Mouse (Mus musculus): Measurements from ENCODE around the gene Gm21972. TPM values are rescaled to one million over a fixed set of nuclear protein-coding genes. Genes with fewer than 3 reads are reported as not detected.

The Gm21972 gene
- total RNA-seq, 2 experiments from 2014 or later: 3.2 to 4.3 TPM

- DNase-seq: no peak
Observed at GRCm38 (mm10) chr1:86174602-86175001, 41.2 kb downstream of the Gm21972 start.

GRCm38 (mm10) chr1:86176066-86176465, 42.6 kb downstream of the Gm21972 start:
- DNase-seq: no peak

GRCm38 (mm10) chr1:86178462-86179253, 45.2 kb downstream of the Gm21972 start:
- DNase-seq: peak; percentile 71 to 74

GRCm38 (mm10) chr1:86182004-86182709, 48.7 kb downstream of the Gm21972 start:
- DNase-seq: no peak

DNA sequence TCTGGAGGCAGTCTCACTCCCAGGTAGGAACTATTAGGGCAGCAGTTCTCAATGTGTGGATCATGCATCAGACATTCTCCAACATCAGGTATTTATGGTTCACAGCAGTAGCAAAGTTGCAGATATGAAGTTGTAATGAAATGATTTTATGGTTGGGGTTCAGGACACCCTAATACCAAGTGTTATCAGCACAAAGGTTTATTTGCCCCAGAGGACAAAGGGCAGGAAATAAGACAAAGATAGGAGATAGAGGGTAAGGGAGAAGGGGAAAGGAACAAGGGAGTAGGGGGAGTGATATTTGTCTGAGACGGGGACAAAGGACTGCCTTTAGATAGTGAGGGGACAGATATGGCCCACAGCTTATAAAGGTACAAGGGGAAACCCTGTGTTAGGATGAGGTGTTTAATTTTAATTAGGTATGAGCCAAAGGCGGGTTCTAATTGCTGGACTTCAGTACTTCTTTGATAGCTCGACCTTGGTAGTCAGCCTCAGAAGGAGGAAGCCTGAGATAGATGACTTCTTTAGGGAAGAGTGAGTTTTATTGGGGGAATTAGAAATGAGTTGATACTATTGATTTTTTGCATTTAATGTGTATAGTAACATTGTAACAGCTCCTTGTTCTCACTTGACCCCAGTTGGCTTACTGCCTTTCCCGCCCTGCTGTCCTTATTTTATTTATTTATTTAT, 50.3 kb downstream of the Gm21972 start:
- DNase-seq: no peak

DNA sequence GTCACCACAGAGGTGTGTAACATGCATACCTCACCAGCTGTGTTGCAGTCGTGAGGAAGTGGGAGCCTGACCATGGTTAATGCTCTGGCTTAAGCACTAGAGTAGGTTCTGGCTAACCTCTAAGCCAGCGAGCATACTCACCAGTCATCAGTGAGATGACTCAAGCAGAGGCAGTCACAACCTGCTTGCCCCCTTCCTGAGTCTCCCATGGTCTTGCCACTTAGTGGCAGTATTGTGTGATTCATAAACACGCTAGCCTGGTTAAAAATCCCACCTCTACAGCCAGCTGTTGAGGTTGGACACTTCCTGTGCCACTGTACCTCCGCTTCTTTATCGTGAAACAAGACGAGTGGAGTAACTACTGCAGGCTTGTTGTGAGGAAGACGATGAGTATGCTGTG, 53.3 kb downstream of the Gm21972 start:
- no peak for DNase-seq

DNA sequence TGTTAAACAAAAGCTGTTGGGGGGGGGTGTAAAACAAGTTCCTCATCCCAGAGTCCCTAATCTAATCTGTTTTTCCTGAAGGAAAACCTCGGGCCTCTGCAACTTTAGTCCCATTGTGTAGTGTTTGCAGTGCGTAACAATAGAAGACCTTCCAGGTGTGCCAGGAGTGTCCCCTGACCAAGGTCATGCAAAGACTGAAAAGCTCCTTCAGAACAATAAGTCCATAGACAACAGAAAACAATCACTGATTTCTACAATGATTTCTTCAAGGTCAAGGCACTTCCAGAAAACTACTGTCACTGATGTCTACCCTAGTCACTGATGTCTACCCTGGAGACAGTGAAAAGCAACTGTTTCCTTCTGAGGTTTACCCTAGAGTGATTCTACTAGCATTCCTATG, 54.4 kb downstream of the Gm21972 start:
- DNase-seq: no peak

- no peak for DNase-seq
Observed at GRCm38 (mm10) chr1:86188271-86188670, 54.8 kb downstream of the Gm21972 start.

DNA sequence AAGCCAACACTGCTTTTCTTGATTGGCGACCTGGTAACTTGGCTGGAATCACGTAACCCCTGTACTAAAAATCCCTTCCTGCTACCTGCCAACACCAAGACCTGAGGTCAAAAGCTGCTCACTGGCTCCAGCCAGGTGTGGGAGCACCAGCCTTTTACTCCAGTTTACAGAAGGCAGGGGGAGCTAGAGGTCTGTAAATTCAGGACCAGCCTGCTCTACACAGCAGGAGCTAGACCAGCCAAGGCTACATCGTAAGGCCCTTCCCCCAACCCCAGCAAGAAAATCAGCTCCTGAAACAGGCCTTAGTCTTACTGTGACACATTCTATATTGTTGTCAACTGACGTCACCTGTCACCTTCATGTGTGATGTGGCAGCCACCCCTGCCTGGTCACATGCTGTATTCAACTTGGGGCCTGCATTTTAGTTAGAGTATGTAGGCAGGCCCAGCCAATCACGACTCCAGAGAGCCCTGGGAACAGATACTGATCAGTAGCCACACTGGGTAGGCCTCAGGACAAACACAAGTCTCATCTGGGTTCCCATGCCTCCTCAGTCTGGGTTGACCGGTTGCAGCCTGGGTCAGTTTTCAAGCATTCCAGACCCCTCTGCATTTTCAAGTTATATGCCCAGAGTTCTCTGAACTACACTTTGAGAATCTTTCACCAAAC, 55.7 kb downstream of the Gm21972 start:
- DNase-seq: no peak

- no peak for DNase-seq
Observed at GRCm38 (mm10) chr1:86190843-86191242, 57.4 kb downstream of the Gm21972 start.

GRCm38 (mm10) chr1:86194044-86194443, 60.6 kb downstream of the Gm21972 start:
- no peak for DNase-seq

- no peak for DNase-seq
Observed at GRCm38 (mm10) chr1:86198276-86198675, 64.8 kb downstream of the Gm21972 start.

GRCm38 (mm10) chr1:86199026-86199425, 65.6 kb downstream of the Gm21972 start:
- no peak for DNase-seq

GRCm38 (mm10) chr1:86201312-86201711, 67.9 kb downstream of the Gm21972 start:
- DNase-seq: no peak

GRCm38 (mm10) chr1:86202617-86203219, 69.3 kb downstream of the Gm21972 start:
- DNase-seq: no peak

- DNase-seq: no peak
Observed at GRCm38 (mm10) chr1:86210676-86211075, 77.2 kb downstream of the Gm21972 start.

DNA sequence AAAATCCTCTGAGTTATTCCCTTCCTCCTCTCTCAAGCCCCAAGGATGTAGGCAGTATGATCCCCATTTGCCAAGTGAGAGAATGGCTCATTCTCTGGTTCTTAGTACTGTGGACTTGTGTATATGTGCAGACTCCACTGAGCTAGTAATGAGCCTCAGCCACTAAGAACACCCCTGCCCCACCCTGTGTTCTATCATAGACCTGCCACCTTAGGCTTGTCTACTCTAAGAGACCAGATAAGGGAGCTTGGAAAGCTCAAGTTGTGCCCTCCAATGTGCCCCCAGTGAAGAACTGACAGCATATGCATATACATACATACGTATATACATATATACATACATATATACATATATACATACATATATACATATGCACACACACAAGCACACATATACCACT, 78.1 kb downstream of the Gm21972 start:
- DNase-seq: no peak

Other genes starting within 250 kb of the Gm21972 start
- gene Itm2c, start 239.4 kb upstream of the Gm21972 start, total RNA-seq (2021): 100 to 1,000 TPM; 719 to 827 TPM
- 1 to 10 TPM; 3.0 to 3.4 TPM for gene 4933407L21Rik, start 205.2 kb upstream of the Gm21972 start, total RNA-seq (2021)
- gene Gpr55, start 172.6 kb upstream of the Gm21972 start, total RNA-seq (2021): not detected
- 1 to 10 TPM in 1 of 2 experiments, under 1 TPM in 1; 0.35 to 1.3 TPM for gene Spata3, start 116.8 kb upstream of the Gm21972 start, total RNA-seq (2021)
- 10 to 100 TPM; 11.4 TPM for gene 2810459M11Rik, start 87.8 kb upstream of the Gm21972 start, total RNA-seq (2021)
- gene Psmd1, start 69.2 kb upstream of the Gm21972 start, total RNA-seq (2021): 100 to 1,000 TPM; 104 to 108 TPM
- gene Htr2b, start 21.7 kb upstream of the Gm21972 start, total RNA-seq (2021): not detected
- 10 to 100 TPM; 38.1 to 44.0 TPM for gene Armc9, start 21.1 kb downstream of the Gm21972 start, total RNA-seq (2021)
- gene B3gnt7, start 169.2 kb downstream of the Gm21972 start, total RNA-seq (2021): 1 to 10 TPM; 1.2 to 1.6 TPM
- gene Ncl, start 225.8 kb downstream of the Gm21972 start, total RNA-seq (2021): 100 to 1,000 TPM; 136 to 137 TPM

Measured in layer of hippocampus, postnatal 36 days (tissue).